Mouse (Mus musculus): Measurements from ENCODE around the gene Fam181a. TPM values are rescaled to one million over a fixed set of nuclear protein-coding genes. Genes with fewer than 3 reads are reported as not detected.

The Fam181a gene
- polyA plus RNA-seq, 1 experiment from 2014 or later, result 49.0 TPM

DNA sequence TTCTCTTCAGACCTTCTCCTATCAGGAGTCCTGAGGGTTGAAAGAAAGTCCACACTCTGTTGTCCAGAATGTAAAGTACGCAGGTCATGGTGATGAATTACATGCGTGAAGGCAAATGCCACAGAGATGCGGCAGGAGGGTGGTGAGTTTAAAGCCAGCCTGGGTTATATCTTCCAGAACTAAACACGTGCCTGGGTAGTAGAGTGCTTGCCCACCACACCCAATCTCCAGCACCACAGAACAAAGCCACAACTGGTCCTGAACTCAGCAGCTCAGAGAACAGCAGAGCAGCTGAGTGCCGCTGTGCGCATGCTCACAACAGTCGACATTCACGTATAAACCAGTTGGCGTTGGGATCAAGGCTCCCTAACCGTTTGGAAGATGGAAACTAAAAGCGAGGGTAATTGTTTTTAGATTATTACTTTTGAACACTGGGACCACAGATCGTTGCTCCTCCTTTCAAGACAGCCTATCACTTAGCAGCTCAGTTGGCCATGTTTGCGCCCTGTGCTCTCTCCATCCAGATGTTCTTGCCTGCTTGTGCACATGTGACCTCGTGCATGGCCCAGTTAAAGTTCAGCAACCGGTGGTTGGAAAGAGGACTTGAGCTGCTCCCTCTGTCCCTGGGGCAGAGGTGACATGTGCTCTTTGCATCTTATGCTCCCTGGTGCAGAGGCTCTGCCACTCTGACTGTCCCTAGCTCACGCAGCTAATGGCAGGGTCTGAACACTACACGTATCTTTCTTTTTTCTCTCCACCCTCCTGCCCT, 50.9 kb downstream of the Fam181a start:
- no peak for ATAC-seq (ENCODE audit: low FRiP score, low read depth)
- no peaks in the 10 kb centered on the region for H3K36me3 ChIP-seq
- H3K4me3 ChIP-seq, result no peak overlapping the region
- no peak overlapping the region for H3K4me2 ChIP-seq (replicated peaks)
- no peak overlapping the region for H3K9ac ChIP-seq (replicated peaks)
- no peaks in the 10 kb centered on the region for H3K27me3 ChIP-seq
- H3K4me1 ChIP-seq, result no peaks in the 10 kb centered on the region
- H3K9me3 ChIP-seq, result no peaks in the 10 kb centered on the region
- WGBS, result 91% methylated on average over 17 of the region's 17 CpGs
- H3K27ac ChIP-seq (replicated peaks), result no peak overlapping the region

DNA sequence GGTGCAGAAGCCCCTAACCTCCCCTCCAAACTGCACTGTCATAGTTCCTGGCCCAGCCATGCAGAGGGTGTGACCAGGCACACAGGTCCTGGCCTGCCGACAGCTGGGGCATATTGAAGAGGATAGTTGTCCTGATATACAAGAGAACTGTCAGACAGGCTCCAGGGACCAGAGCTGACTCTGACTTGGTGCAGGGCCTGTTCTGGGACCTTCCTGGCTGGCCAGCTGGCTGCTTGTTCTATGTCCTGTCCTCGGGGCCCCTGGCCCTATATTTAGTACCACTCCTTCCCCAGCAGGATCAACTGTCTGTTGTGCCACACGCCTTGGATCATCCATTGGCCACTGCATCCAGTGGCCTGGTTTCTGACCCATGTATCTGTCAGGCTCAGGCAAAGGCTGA, 51.6 kb downstream of the Fam181a start:
- ATAC-seq (ENCODE audit: low FRiP score, low read depth), result no peak
- Histone ChIP-seq H3K27ac (replicated peaks) (no peak overlapping the region), H3K36me3 (no peaks in the 10 kb centered on the region), H3K27me3 (no peaks in the 10 kb centered on the region), H3K4me2 (replicated peaks) (no peak overlapping the region), H3K4me3 (no peak overlapping the region), H3K4me1 (no peaks in the 10 kb centered on the region), H3K9me3 (no peaks in the 10 kb centered on the region), H3K9ac (replicated peaks) (no peak overlapping the region)
- 79% methylated on average over 3 of the region's 3 CpGs for WGBS

Other genes starting within 250 kb of the Fam181a start
- 2.9 and 3.0 TPM in 2 replicates for gene Prima1, start 68.8 kb upstream of the Fam181a start, polyA plus RNA-seq (2016; fragmentation: Nextera tagmentation; extraction: Ambion mirVana)
- gene Asb2, start 45.0 kb downstream of the Fam181a start, polyA plus RNA-seq (2016; fragmentation: Nextera tagmentation; extraction: Ambion mirVana), result 0.90 and 1.2 TPM in 2 replicates
- 15.6 and 16.8 TPM in 2 replicates for gene Otub2, start 77.7 kb downstream of the Fam181a start, polyA plus RNA-seq (2016; fragmentation: Nextera tagmentation; extraction: Ambion mirVana)
- 0.96 and 1.2 TPM in 2 replicates for gene 9330161L09Rik, start 96.8 kb downstream of the Fam181a start, polyA plus RNA-seq (2016; fragmentation: Nextera tagmentation; extraction: Ambion mirVana)
- 119 and 124 TPM in 2 replicates for gene Ddx24, start 114.9 kb downstream of the Fam181a start, polyA plus RNA-seq (2016; fragmentation: Nextera tagmentation; extraction: Ambion mirVana)
- gene Ifi27, start 123.2 kb downstream of the Fam181a start, polyA plus RNA-seq (2016; fragmentation: Nextera tagmentation; extraction: Ambion mirVana), result 4.2 and 10.4 TPM in 2 replicates
- gene Ifi27l2a, start 132.7 kb downstream of the Fam181a start, polyA plus RNA-seq (2016; fragmentation: Nextera tagmentation; extraction: Ambion mirVana), result 4.4 and 5.1 TPM in 2 replicates
- gene Ifi27l2b, start 146.2 kb downstream of the Fam181a start, polyA plus RNA-seq (2016; fragmentation: Nextera tagmentation; extraction: Ambion mirVana), result not detected in 2 replicates
- 2.9 and 3.2 TPM in 2 replicates for gene Ppp4r4, start 221.3 kb downstream of the Fam181a start, polyA plus RNA-seq (2016; fragmentation: Nextera tagmentation; extraction: Ambion mirVana)

Data from midbrain, embryonic 12.5 days (tissue).